21 mouse cellular contexts compared by ENCODE assay signal in genomic region chr1:156212923-156213322, GRCm38 (mm10). TPM values are rescaled to one million over a fixed set of nuclear protein-coding genes. Genes with fewer than 3 reads are reported as not detected.
A peak's percentile ranks its signal among the peaks of the same experiment; 100 is the strongest.
DNase-seq lines count a peak whose midpoint lies in the region; ATAC-seq and TF ChIP-seq lines count a peak whose summit lies in the region.
"Had no signal": no experiment of that assay in that cellular context is flagged by ENCODE, and none has a peak within 500 bp of the region (broad histone marks: within the 10 kb centered on the region; RNA-seq: fewer than 3 reads in every experiment).

No protein-coding gene starts in this region.

- H3K4me3 ChIP-seq in heart, embryonic 13.5 days: no peak overlapping the region
- no peak overlapping the region for H3K4me3 ChIP-seq in MEL (ENCODE audit: control insufficient read depth in 1 of 2, insufficient read depth in 1 of 2, low read depth in 2 of 2, low read length in 2 of 2)
- H3K4me3 ChIP-seq in intestine, embryonic 16.5 days (ENCODE audit: low read length): no peak overlapping the region
- H3K4me3 ChIP-seq in liver, postnatal 0 days (ENCODE audit: low read depth, low read length): no peak overlapping the region
- H3K4me3 ChIP-seq: hindbrain, embryonic 13.5 days; midbrain, embryonic 12.5 days; neural tube, embryonic 15.5 days had no signal

- intact Hi-C loops in left cerebral cortex, postnatal 36 days (cut with DNase I): no loop called here

- no peaks in the 10 kb centered on the region for H3K9me3 ChIP-seq in heart, embryonic 13.5 days
- no peaks in the 10 kb centered on the region for H3K9me3 ChIP-seq in MEL (replicated peaks; ENCODE audit: insufficient read depth, low read length)
- H3K9me3 ChIP-seq in intestine, embryonic 16.5 days (ENCODE audit: control insufficient read depth, low read length): no peaks in the 10 kb centered on the region
- no peaks in the 10 kb centered on the region for H3K9me3 ChIP-seq in liver, postnatal 0 days (ENCODE audit: low read length)
- H3K9me3 ChIP-seq: hindbrain, embryonic 13.5 days; midbrain, embryonic 12.5 days; neural tube, embryonic 15.5 days had no signal

- peaks cover 18% of the 10 kb centered on the region for H3K4me1 ChIP-seq in heart, embryonic 13.5 days
- H3K4me1 ChIP-seq in MEL (ENCODE audit: control insufficient read depth in 1 of 2, insufficient read depth in 2 of 2, low read length in 2 of 2): peaks cover 0 to 22% of the 10 kb centered on the region in 2 experiments
- H3K4me1 ChIP-seq in intestine, embryonic 16.5 days (ENCODE audit: control insufficient read depth, insufficient read depth, low read length): peaks cover 5% of the 10 kb centered on the region; the same call in 1 of the 2 replicates
- peaks cover 22% of the 10 kb centered on the region for H3K4me1 ChIP-seq in liver, postnatal 0 days (ENCODE audit: insufficient read depth)

- 59% methylated on average over 5 of the region's 5 CpGs for WGBS in heart, embryonic 13.5 days
- WGBS in intestine, embryonic 16.5 days: 86% methylated on average over 5 of the region's 5 CpGs
- WGBS in liver, postnatal 0 days (ENCODE audit: insufficient replicate concordance): 52% methylated on average over 5 of the region's 5 CpGs

- TF ChIP-seq CTCF in MEL (IDR thresholded peaks at IDR 0.05 in 2 of 3, conservative IDR thresholded peaks at IDR 0.05 in 1 of 3; ENCODE audit: control insufficient read depth in 1 of 3, insufficient read depth in 1 of 3, low read depth in 2 of 3, low read length in 3 of 3, poor library complexity in 1 of 3, severe bottlenecking in 1 of 3): no peak
- no peak for TF ChIP-seq CTCF in liver, postnatal 0 days (IDR thresholded peaks at IDR 0.05; ENCODE audit: low read depth)

- peak overlapping the region; percentile 27; the same call in 1 of the 2 replicates for H3K4me2 ChIP-seq in heart, embryonic 13.5 days
- no peak overlapping the region for H3K4me2 ChIP-seq in intestine, embryonic 16.5 days (ENCODE audit: low read depth, low read length)
- peak overlapping the region; percentile 31 for H3K4me2 ChIP-seq in liver, postnatal 0 days (ENCODE audit: low read depth, low read length)
- H3K4me2 ChIP-seq: hindbrain, embryonic 13.5 days; midbrain, embryonic 12.5 days; neural tube, embryonic 15.5 days had no signal

- no peaks in the 10 kb centered on the region for H3K36me3 ChIP-seq in heart, embryonic 13.5 days
- H3K36me3 ChIP-seq in MEL (ENCODE audit: control insufficient read depth in 1 of 2, insufficient read depth in 2 of 2, low read length in 2 of 2): peaks cover 0 to 13% of the 10 kb centered on the region in 2 experiments; a peak in 2 of 4 replicates
- H3K36me3 ChIP-seq in intestine, embryonic 16.5 days (ENCODE audit: control insufficient read depth, insufficient read depth, low read length): no peaks in the 10 kb centered on the region
- H3K36me3 ChIP-seq in liver, postnatal 0 days (replicated peaks; ENCODE audit: insufficient read depth, low read length): no peaks in the 10 kb centered on the region
- H3K36me3 ChIP-seq: hindbrain, embryonic 13.5 days; midbrain, embryonic 12.5 days; neural tube, embryonic 15.5 days had no signal

- TF ChIP-seq POLR2A in MEL (IDR thresholded peaks at IDR 0.05; ENCODE audit: control insufficient read depth in 1 of 2, insufficient read depth in 1 of 2, low read depth in 1 of 2, low read length in 2 of 2, poor library complexity in 1 of 2): no peak

- H3K27me3 ChIP-seq in heart, embryonic 13.5 days (replicated peaks): no peaks in the 10 kb centered on the region
- H3K27me3 ChIP-seq in MEL (ENCODE audit: control insufficient read depth in 1 of 2, insufficient read depth in 2 of 2, low read length in 2 of 2): peaks cover 0 to 2% of the 10 kb centered on the region in 2 experiments; a peak in 1 of 4 replicates
- no peaks in the 10 kb centered on the region for H3K27me3 ChIP-seq in intestine, embryonic 16.5 days (replicated peaks; ENCODE audit: control insufficient read depth, insufficient read depth, low read length)
- no peaks in the 10 kb centered on the region for H3K27me3 ChIP-seq in liver, postnatal 0 days (ENCODE audit: insufficient read depth, low read length)
- H3K27me3 ChIP-seq: hindbrain, embryonic 13.5 days; neural tube, embryonic 15.5 days had no signal

- no peak for DNase-seq in heart, adult 18-20 months
- peak; percentile 72 for DNase-seq in MEL (ENCODE audit: low read depth, low spot score)
- peak; percentile 47 for DNase-seq in liver, postnatal 0 days
- DNase-seq in embryo, embryonic 11 days: no peak
- no peak for DNase-seq in left cerebral cortex, postnatal 36 days (ENCODE audit: low spot score in 2 of 2)
- DNase-seq: adrenal gland, postnatal 14 days; B cell, adult 2 months; cerebellum, adult 9-10 months; heart, postnatal 10 days; kidney, postnatal 10 days; lung, postnatal 36 days; thymus, adult 18-20 months had no signal

- TF ChIP-seq RAD21 in MEL (IDR thresholded peaks at IDR 0.05; ENCODE audit: low read depth, low read length): no peak

- H3K27ac ChIP-seq in heart, embryonic 13.5 days (replicated peaks): no peak overlapping the region
- no peak overlapping the region for H3K27ac ChIP-seq in MEL (ENCODE audit: control insufficient read depth, low read depth, low read length)
- H3K27ac ChIP-seq in intestine, embryonic 16.5 days (ENCODE audit: low read length): no peak overlapping the region
- 0 out of 2 replicates have a peak overlapping the region, but pooled peaks have one; percentile 1 for H3K27ac ChIP-seq in liver, postnatal 0 days (ENCODE audit: low read depth)
- H3K27ac ChIP-seq: hindbrain, embryonic 13.5 days; midbrain, embryonic 12.5 days; neural tube, embryonic 15.5 days had no signal

- no peaks in the 10 kb centered on the region for H3K79me2 ChIP-seq in MEL (ENCODE audit: control insufficient read depth, insufficient read depth, low read length, poor library complexity)

- H3K9ac ChIP-seq in heart, embryonic 13.5 days: no peak overlapping the region
- no peak overlapping the region for H3K9ac ChIP-seq in MEL (ENCODE audit: control insufficient read depth, low read depth, low read length, poor library complexity, severe bottlenecking)
- H3K9ac ChIP-seq in intestine, embryonic 16.5 days (ENCODE audit: low read depth, low read length): no peak overlapping the region
- no peak overlapping the region for H3K9ac ChIP-seq in liver, postnatal 0 days (replicated peaks)
- H3K9ac ChIP-seq: hindbrain, embryonic 13.5 days; midbrain, embryonic 12.5 days; neural tube, embryonic 15.5 days had no signal

- no peak for ATAC-seq in heart, embryonic 13.5 days (ENCODE audit: extremely low read depth, insufficient number of reproducible peaks, low FRiP score, low TSS enrichment)
- peak; percentile 64; the same call in 1 of the 2 replicates for ATAC-seq in intestine, embryonic 16.5 days
- peak; percentile 92 for ATAC-seq in liver, postnatal 0 days
- ATAC-seq: activated CD4-positive, CD25-positive, alpha-beta regulatory T cell, adult 4 months; forebrain, embryonic 14.5 days; Patski had no signal

- TF ChIP-seq EP300 in MEL (IDR thresholded peaks at IDR 0.05; ENCODE audit: low read depth in 1 of 2, low read length in 2 of 2): peak; percentile 51 to 55; a peak in 3 of 4 replicates
- TF ChIP-seq EP300 in liver, postnatal 0 days (IDR thresholded peaks at IDR 0.05; ENCODE audit: low read depth): peak; percentile 82

TF ChIP-seq in MEL, 35 proteins besides CTCF, POLR2A, EP300 and RAD21:
- TF ChIP-seq UBTF (IDR thresholded peaks at IDR 0.05; ENCODE audit: borderline replicate concordance, insufficient read depth, low read depth, low read length): no peak
- TF ChIP-seq HCFC1 (IDR thresholded peaks at IDR 0.05; ENCODE audit: low read depth, low read length): no peak
- no peak for TF ChIP-seq ZMIZ1 (IDR thresholded peaks at IDR 0.05; ENCODE audit: low read depth, low read length)
- no peak for TF ChIP-seq ZKSCAN1 (IDR thresholded peaks at IDR 0.05; ENCODE audit: low read depth, low read length)
- no peak for TF ChIP-seq POLR2AphosphoS5 (IDR thresholded peaks at IDR 0.05; ENCODE audit: borderline replicate concordance, low read depth, low read length)
- TF ChIP-seq MXI1 (IDR thresholded peaks at IDR 0.05; ENCODE audit: low read depth, low read length): no peak
- no peak for TF ChIP-seq MAFK (IDR thresholded peaks at IDR 0.05; ENCODE audit: borderline replicate concordance, low read depth, low read length)
- TF ChIP-seq NRF1 (IDR thresholded peaks at IDR 0.05; ENCODE audit: insufficient read depth, low read depth, low read length, poor library complexity, severe bottlenecking): no peak
- TF ChIP-seq MAZ (IDR thresholded peaks at IDR 0.05; ENCODE audit: low read depth, low read length): no peak
- TF ChIP-seq RCOR1 (IDR thresholded peaks at IDR 0.05; ENCODE audit: low read depth, low read length): no peak
- no peak for TF ChIP-seq TAL1 (IDR thresholded peaks at IDR 0.05; ENCODE audit: low read length)
- TF ChIP-seq E2F4 (IDR thresholded peaks at IDR 0.05; ENCODE audit: borderline replicate concordance, low read depth, low read length): no peak
- TF ChIP-seq TCF12 (IDR thresholded peaks at IDR 0.05; ENCODE audit: low read depth, low read length): 0 out of 2 replicates have a peak, but pooled peaks have one; percentile 19
- TF ChIP-seq ZC3H11A (IDR thresholded peaks at IDR 0.05; ENCODE audit: low read depth, low read length): no peak
- TF ChIP-seq ETS1 (IDR thresholded peaks at IDR 0.05; ENCODE audit: low read depth, low read length): 0 out of 2 replicates have a peak, but pooled peaks have one; percentile 40
- peak; percentile 69 for TF ChIP-seq GATA1 (IDR thresholded peaks at IDR 0.05; ENCODE audit: low read depth, low read length)
- TF ChIP-seq GABPA (IDR thresholded peaks at IDR 0.05; ENCODE audit: low read depth, low read length): no peak
- TF ChIP-seq NELFE (IDR thresholded peaks at IDR 0.05; ENCODE audit: low read depth, low read length): no peak

RNA-seq across cellular contexts. Expression of gene Fam163a, which starts 8.1 kb away (rescaled TPM):
- polyA plus RNA-seq in heart, embryonic 13.5 days (2015; fragmentation: Nextera tagmentation; extraction: Ambion mirVana): 2.0 and 2.5 TPM in 2 replicates
- total RNA-seq in heart, adult 18-20 months (2021): under 1 TPM in 1 of 2 experiments, not detected in 1; 0.07 TPM
- total RNA-seq in MEL (2012; rRNA removed): not detected in 2 replicates
- polyA plus RNA-seq in MEL (2012; ENCODE audit: insufficient read depth in 1 of 2, insufficient read length in 2 of 2, low read depth in 1 of 2, low replicate concordance in 2 of 2, missing spikeins in 1 of 2): not detected
- 4.3 and 4.4 TPM in 2 replicates for polyA plus RNA-seq in intestine, embryonic 16.5 days (2015; fragmentation: Nextera tagmentation; extraction: Ambion mirVana)
- 0.05 and 0.07 TPM in 2 replicates for polyA plus RNA-seq in liver, postnatal 0 days (2015; fragmentation: Nextera tagmentation; extraction: Ambion mirVana)
- total RNA-seq in left cerebral cortex, postnatal 36 days (2021): 1 to 10 TPM; 8.1 to 8.9 TPM
- polyA plus RNA-seq: activated CD4-positive, CD25-positive, alpha-beta regulatory T cell, adult 4 months; gonadal fat pad, adult 2 months; Patski had no signal

Comparison
In these comparisons a context has a peak if more than half of its experiments do, and no peak if none do; other contexts are left out.
1. DNase-seq: peak in MEL (single experiment) and liver, postnatal 0 days (single experiment); none in heart, adult 18-20 months (0 of 2), embryo, embryonic 11 days (single experiment) and left cerebral cortex, postnatal 36 days (0 of 2).